Mouse (Mus musculus) kidney, postnatal 36 days (tissue): ENCODE measurements around the gene Jtb.

ENCODE experiments used
- DNase-seq, 2 experiments: peaks; one replicate each; pipeline ENCODE4 v3.0.0; 2021 to 2022; ENCODE audit warnings: mixed read lengths in 2 of 2

Gene Jtb

DNA sequence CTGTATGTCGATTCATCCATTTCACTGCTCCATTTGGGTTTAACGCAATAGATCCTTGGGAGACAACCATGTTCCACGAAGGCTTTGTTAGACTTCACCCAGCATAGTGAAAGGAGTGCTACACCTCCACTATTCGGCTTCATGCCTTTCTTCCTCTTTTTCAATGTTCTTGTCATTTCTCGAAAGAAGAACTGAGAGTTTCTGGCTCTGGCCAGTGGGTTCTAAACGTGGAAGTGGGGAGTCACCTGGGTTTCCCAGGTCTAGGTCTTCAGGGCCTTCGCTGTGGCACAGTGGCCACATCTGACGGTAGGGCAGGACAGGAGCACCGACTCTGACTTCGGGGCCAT is 33.3 kb downstream of the Jtb start:
- DNase-seq: no peak

DNA sequence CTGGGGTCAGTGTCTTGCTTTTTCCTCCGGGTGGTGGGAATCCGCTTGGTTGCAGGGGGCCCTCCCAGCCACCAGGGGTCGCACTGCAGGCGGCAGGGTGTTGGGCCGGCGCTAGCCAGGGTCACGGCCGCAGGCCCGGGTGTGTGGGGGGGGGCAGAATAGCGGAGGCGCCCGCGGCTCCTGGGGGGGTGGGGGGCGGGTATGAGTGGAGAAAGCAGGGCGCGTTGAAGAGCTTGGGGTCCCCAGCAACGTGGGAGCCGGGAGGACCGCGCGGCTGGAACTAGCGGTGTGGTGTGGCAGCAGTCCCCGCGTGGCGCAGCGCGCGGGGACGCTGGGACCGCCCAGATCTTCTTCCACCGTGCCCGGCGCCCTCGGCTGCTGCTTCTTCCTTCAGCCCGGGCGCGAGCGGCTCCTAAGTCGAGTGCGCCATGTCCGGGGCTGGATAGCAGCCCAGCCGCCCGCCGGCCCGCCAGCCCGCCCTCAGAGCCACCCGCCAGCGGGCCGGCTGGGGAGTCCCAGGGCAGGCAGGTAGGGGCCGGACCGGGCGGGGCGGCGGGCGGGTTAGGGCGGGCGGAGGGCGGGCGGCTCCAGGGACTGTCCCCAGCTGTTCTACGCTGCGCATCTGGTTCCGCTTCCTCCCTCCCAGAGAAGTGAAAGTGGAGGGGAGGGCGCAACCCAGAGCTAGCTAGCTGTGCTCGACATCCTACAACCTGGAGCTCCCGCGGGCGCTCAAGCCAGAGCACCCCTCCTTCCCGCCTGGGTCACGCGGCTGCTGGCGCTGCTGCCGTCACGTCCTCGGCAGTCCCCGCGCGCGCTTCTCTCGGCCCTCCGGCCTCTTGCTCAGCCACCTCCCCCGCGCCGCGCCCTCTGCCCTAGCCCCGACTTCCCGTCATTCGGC is 33.9 kb downstream of the Jtb start, which contains the start of gene Dennd4b:
Gene Dennd4b (plus strand): TSS at position 152 of the 898 bp plus-strand sequence.
- peak; percentile 91 to 96 for DNase-seq

DNA sequence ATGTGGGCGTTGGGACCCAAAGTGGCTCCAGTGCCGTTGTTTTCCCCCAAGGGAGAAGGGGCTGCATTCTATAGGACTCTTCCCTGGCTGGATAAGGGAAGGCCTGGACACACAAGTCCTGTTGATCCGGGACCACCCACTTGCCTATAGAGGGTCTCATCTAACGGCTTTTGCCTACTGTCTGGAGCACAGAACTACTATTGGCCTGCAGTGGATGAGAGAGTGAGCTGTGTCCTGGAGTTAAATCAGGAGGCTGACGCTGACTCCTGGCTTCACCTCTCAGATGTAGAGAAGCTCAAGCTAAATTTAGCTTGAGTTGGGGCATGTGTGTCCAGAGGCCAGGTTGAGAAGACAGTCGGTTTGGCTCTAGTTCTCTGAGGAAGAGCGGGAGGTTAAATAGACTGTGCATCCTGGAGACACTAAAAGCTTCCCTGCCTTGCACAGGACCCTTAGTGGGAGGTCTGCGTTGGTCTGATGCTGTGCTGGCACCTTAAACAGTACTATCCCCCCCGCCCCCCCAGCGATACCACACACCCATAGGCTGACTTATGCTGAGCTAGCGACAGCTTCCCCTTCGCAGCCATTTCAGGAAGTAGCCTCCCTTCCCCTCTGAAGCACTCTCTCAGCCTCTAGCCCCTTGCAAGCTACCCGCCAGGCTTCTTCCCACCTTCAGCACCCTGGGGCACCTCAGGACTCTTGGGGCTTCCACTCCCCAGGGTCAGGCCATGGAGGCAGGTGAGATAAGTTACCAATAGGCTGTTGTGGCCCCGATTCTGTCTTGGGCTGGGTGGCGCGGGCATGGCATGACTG is 34.7 kb downstream of the Jtb start:
- no peak for DNase-seq

DNA sequence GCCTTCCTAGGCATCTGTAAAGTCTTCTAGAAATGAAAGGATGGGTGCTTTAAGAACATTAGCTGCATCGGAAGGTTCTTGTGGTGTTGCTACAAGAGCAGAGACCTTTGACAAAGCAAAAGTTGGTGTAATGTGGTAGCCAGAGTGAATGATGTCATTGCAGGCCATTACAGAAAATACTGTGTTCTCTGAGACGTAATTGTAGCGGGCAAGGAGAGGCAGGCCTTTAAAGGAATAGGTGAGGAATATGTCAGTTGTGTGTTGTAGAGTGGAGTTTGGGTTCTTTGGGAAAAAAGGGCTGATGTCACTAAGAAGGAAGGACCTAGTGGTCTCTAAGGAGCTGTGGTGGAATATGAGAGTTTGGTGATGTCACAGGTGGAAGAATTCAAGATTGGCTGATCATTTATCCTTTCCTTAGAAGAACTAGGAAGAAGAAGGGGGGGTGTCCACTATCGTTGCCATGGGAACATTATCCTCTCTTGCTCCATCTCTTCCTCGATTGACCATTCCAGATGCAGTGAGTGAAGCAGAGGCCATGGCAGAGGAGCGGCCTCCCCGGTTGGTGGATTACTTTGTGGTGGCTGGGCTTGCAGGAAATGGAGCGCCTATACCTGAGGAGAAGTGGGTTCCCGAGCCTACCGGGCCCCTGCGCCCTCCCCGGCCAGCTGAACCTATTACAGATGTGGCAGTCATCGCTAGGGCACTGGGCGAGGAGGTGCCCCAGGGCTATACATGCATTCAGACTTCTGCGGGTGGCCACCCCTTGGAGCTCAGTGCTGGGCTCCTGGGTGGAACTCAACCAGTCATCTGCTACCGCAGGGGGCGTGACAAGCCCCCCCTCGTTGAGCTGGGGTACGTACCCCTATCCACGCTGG is 35.7 kb downstream of the Jtb start:
- no peak for DNase-seq

DNA sequence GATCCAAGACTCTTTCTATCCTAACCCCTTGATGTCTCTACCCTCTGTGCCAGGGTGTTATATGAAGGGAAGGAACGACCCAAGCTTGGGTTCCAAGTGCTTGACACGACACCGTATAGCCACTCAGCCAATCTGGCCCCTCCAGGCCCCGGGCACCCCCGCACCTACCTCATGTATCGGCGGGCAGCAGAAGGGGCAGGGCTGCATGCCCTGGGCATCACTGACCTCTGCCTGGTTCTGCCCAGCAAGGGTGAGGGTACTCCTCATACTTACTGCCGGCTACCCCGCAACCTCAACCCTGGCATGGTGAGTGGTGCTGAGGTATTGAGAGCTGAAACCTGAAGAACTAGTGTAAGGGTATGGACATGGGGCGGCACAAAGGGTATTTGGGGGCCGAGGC is 36.8 kb downstream of the Jtb start:
- DNase-seq: no peak

DNA sequence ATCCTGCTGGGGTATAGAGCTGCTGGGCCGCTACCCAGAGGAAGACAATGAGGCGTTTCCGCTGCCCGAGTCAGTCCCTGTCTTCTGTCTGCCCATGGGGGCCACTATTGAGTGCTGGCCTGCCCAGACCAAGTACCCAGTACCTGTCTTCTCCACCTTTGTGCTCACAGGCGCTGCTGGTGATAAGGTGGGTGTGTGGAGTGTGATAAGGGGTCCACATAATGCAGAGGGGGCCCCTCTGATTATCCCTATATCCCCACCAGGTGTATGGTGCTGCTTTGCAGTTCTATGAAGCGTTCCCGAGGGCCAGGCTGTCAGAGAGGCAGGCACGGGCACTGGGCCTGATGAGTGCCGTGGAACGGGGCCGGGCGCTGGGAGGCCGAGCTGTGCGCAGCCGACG is 37.6 kb downstream of the Jtb start:
- no peak for DNase-seq

DNA sequence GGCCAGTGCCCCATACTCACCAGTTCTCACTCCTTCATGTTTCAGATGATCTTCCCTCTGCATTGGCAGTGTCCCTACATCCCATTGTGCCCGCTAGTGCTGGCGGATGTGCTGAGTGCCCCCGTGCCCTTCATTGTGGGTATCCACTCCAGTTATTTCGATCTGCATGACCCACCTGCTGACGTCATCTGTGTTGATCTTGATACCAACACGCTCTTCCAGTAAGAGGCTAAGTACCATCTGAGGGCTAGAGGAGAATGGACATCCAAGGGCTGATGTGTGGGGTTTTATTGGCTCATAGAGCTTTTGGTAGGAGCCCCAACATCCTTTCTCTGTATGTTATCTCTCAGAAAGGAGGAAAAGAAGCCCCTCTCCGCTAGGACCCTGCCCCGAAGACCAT is 39.4 kb downstream of the Jtb start:
- DNase-seq: no peak

DNA sequence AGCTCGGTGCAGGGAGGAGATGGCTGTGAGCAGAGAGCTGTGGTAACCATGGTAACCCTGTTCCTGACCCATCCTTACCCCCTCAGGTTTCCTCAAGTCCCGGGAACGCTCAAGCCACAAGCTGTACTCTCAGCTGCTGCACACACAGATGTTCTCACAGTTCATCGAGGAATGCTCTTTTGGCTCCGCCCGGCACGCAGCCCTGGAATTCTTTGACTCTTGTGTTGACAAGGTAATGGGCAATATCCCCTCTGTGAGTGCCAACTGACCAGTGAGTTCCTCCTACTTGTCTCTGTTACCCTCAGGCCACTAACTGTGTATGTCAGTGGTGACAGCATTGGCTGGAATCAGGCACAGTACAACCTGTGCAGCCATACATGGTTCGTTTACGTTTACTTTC is 40.8 kb downstream of the Jtb start:
- DNase-seq: no peak

DNA sequence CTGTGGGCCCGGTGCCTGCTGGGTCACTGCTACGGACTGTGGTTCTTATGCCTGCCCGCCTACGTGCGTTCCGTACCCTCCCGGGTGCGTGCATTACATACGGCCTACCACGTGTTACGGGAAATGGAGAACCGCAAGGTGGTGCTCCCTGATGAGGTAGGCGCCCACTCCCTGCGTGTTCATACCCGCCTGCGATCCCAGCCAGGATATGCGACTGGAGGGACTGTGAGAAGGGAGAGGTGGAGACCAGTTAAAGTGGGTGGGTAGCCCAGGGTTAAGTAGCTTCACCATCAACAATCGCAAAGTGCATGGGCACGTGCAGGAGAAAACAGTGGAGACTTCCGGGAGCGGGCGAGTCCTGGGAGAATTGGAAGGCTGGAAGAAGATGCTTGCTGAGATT is 42.5 kb downstream of the Jtb start:
- no peak for DNase-seq

DNA sequence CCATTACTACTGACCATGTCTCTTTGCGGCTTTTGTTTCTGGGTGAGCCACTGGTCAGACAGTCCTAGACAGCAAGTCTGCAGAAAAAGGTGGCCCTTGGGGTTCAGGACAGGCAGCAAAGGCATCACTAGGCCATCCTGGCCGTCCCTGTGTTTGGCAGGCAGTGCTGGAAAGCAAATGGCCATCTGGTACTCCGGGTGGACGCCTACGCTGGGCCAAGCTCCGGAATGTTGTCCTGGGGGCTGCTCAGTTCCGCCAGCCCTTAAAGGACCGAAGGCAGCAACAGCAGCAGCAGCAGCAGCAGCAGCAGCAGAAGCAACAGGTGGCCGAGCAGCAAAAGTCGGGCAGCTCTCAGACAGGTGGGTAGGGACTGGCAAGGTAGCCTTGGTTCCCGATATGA is 43.9 kb downstream of the Jtb start:
- no peak for DNase-seq

DNA sequence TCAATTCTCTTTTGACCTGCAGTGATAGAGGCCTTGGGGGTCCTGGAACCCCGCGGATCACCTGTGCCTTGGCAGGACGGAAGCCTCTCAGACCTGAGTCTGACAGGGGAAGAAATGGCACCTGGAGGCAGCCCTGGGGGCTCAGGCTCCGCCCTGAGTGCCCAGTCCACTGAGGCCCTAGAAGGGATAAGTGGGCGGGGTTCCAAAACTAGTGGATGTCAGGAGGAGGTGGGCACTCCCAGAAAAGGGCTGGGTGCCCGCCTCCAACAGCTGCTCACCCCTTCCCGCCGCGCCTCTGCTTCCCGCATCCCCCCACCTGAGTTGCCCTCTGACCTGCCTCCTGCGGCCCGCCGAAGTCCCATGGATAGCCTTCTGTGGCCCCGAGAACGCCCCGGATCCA is 45.5 kb downstream of the Jtb start:
- no peak for DNase-seq

DNA sequence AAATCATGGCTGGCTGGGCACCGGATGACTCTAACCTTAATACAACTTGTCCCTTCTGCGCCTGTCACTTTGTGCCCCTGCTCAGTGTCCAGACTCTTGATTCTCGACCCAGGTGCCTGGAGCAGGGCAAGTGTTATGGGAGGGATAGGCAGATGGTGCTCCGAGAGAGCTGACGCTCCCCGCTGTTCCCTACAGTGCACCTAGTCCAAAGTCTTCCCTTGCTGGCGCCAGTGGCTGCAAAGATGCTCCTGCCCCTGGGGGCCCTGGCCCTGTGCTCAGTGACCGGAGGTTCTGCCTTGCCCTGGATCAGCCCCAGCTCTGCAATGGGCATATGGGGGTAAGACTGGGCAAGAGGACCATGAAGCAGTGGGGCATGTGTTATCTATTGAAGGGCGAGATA is 46.4 kb downstream of the Jtb start:
- DNase-seq: no peak

DNA sequence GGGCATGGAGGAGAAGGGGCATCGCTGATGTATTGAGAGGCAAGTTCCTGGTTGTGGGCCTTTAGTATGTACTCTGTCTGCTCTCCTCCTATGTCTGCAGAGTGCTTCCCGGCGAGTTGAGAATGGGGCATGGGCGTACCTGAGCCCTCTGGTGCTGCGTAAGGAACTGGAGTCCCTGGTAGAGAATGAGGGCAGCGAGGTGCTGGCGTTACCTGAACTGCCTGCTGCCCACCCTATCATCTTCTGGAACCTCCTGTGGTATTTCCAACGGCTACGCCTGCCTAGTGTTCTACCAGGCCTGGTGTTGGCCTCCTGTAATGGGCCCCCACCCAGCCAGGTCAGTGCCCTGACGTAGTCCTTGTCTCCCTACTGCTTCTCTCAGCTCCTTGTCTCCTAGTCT is 46.8 kb downstream of the Jtb start:
- no peak for DNase-seq

DNA sequence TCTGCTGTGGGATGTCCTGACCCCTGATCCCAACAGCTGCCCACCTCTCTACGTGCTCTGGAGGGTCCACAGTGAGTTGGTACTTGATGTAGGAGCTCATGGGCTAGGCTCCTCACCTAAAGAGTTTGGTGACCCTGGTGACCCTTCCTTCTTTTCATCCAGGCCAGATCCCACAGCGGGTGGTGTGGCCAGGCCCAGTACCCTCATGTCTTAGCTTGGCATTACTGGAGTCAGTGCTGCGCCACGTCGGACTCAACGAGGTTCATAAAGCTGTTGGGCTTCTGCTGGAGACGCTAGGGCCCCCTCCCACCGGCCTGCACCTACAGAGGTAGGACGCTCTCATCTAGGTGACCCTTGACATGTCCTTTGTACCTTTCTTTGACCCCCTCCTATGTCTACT is 47.8 kb downstream of the Jtb start:
- DNase-seq: no peak

DNA sequence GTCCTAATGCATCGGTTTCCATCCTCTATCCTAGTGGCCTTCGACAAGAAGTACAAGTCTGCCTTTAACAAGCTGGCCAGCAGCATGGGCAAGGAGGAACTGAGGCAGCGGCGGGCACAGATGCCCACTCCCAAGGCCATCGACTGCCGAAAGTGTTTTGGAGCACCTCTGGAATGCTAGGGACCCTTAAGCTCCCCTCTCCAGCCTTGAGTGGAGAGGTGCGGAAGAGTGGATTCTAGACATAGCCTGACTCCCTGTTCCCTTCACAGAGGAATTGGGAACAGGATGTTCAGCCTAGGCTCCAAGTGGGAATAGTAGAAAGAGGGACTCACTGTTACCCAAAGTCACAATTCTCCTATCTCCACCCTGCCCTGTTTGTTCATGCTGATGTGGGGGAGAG is 48.3 kb downstream of the Jtb start:
- no peak for DNase-seq

DNA sequence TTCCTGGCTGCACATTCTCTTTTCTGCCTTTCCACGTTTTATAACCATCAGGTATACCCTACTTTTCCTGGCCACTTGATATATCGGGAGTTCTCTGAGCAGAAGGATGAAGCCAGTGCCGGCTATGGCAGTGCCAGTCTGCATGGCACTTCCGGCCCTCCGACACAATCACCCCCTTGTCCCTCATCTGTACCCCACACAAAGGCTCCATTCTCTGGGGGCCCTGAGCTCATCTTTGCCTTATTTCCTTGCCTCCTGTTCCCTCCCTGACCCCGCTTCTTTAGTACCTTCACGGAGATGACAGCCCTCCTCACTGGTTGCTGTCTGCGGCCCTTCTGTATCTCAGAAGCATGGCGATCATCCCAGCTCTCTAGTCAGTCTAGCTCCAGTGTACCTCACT is 49.3 kb downstream of the Jtb start:
- no peak for DNase-seq

DNA sequence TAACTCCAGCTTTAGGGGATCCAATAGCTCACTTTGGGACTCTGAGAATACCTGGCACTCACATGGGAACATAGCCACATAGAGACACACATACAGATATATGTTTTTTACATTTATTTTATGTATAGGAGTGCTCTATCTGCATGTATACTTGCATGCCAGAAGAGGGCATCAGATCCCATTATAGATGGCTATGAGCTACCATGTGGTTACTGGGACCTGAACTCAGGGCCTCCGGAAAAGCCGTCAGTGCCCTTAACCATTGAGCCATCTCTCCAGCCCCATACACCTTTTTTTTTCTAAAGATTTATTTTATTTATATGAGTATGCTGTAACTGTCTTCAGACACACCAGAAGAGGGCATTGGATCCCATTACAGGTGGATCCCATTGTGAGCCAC is 52.8 kb downstream of the Jtb start:
- no peak for DNase-seq
